Mouse (Mus musculus) left cerebral cortex, adult 8-10 months (tissue): ENCODE data around the gene Marcksl1. TPM values are rescaled to one million over a fixed set of nuclear protein-coding genes. Genes with fewer than 3 reads are reported as not detected.

Source experiments
- DNase-seq, 2 experiments: peaks; one replicate each; pipeline ENCODE4 v3.0.0; 2022; ENCODE audit warnings: low spot score in 2 of 2
- microRNA-seq, 2 experiments: library from miRNA; unstranded; fragments of <30 nt; microRNA quantifications; one replicate each; pipeline ENCODE4 v1.2.0; 2022
- total RNA-seq, 4 experiments: library from RNA; stranded (reverse); gene quantifications; 2 replicates each; pipeline ENCODE4 v1.2.4; 2022

Marcksl1 gene
- total RNA-seq, 4 experiments from 2014 or later = 37.4 to 69.7 (median 61.1) TPM

- peak; percentile 63 to 72 for DNase-seq
Measured at GRCm38 (mm10) chr4:129556532-129557223, 43.3 kb downstream of the Marcksl1 start.

DNA sequence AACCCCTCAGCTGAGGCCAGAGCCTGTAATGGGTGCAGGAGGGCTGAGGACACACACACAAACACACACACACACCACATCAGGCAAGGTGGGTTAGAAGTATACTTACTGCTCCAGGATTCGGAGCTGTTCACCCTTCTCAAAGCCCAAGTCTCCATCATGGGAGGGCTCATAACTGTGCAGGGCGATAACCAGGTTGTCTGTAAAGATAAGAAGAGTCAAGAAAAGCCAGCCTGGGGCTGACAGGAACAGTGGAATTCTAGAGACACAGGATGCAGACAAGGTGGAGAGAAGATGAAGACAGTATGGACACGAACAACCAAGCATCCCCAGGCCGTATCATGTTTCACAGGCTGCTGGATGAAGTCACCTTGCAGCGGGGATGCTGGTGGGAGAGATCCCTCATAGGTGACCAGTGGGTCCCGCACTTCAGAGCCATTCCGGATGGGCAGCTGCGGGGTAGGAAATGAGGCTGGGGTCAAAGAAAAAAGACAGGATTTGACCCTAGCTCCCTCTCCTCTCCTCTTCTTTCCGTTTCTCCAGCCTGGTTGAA lies 44.0 kb downstream of the Marcksl1 start:
- no peak for DNase-seq

DNA sequence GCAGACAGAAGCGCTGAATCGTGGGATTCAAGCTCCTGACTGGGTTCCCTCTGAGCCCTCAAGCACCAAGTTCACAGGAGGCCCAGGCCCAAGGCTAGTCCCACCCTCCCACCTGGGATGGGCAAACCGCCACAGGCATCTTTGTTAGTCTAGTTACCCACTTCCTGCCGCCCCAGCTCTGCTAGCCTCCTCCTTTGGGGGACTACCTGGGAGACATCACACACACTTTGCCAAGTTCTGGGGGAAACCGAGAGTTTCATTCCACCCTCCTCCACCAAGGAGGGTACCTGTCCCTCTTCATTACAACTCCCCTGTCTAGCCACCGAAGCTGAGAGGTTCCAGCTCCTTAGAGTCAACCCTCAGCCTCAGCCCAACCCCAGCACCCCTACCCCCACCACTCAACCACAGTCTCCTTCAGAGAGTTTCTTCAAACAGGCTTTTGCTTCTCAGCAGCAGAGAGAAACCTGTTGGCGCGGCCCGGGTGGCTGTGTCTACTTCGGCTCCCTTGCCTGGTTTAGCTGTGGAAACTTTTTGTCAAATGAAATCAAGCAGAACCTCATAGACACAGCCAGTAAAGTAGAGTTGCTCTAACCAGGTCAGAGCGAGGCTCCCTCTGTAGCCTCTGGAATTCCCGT lies 45.1 kb downstream of the Marcksl1 start:
- no peak for DNase-seq

- no peak for DNase-seq
Measured at GRCm38 (mm10) chr4:129561184-129561583, 47.8 kb downstream of the Marcksl1 start.

GRCm38 (mm10) chr4:129563718-129564117 lies 50.3 kb downstream of the Marcksl1 start:
- no peak for DNase-seq

DNA sequence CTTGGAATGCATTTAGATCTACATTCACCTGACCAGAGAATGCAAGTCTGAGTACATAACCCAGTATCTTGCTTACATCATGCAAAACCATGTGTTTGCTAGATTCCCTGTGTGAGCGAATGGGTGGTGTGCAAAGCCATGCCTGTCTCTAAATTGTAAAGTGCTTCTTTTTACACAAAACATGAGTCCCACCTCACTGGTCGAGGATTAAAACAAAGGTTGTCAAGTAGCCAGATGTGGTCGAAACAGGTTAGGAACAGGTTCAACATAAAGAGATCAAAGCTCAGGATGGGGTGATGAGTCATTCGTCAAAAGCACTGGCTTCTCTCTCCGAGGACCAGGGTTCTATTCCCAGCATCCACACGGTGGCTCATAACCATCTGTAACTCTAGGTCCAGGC lies 51.8 kb downstream of the Marcksl1 start:
- no peak for DNase-seq

Small RNAs within 50 kb of the gene (microRNA-seq; reads per million reads assigned to microRNA genes)
- 0 reads per million in 2 experiments for gene Mir8119

Other genes starting within 250 kb of the Marcksl1 start
- gene Sync, start 226.0 kb upstream of the Marcksl1 start, total RNA-seq = 1 to 10 TPM; 1.6 to 2.7 (median 2.3) TPM
- gene Rbbp4, start 178.2 kb upstream of the Marcksl1 start, total RNA-seq = 100 to 1,000 TPM; 123 to 128 (median 127) TPM
- 10 to 100 TPM; 28.6 to 40.7 (median 32.0) TPM for gene Zbtb8os, start 177.9 kb upstream of the Marcksl1 start, total RNA-seq
- 1 to 10 TPM; 4.6 to 7.3 (median 5.2) TPM for gene Zbtb8a, start 135.5 kb upstream of the Marcksl1 start, total RNA-seq
- gene Zbtb8b, start 72.7 kb upstream of the Marcksl1 start, total RNA-seq = 1 to 10 TPM; 4.6 to 5.2 (median 4.8) TPM
- gene Bsdc1, start 52.0 kb upstream of the Marcksl1 start, total RNA-seq = 10 to 100 TPM; 54.0 to 70.8 (median 55.5) TPM
- under 1 TPM; 0.38 to 0.60 (median 0.46) TPM for gene Tssk3, start 22.6 kb upstream of the Marcksl1 start, total RNA-seq
- gene Fam229a, start 22.4 kb upstream of the Marcksl1 start, total RNA-seq = not detected
- 10 to 100 TPM; 22.3 to 28.6 (median 25.9) TPM for gene Hdac1, start 29.1 kb downstream of the Marcksl1 start, total RNA-seq
- gene Lck, start 60.1 kb downstream of the Marcksl1 start, total RNA-seq = 1 to 10 TPM; 2.3 to 4.5 (median 3.8) TPM
- gene Fam167b, start 65.0 kb downstream of the Marcksl1 start, total RNA-seq = 1 to 10 TPM in 3 of 4 experiments, not detected in 1; 1.0 to 1.4 (median 1.1) TPM
- gene Eif3i, start 87.1 kb downstream of the Marcksl1 start, total RNA-seq = 100 to 1,000 TPM; 120 to 131 (median 124) TPM
- 10 to 100 TPM; 86.5 to 90.9 (median 89.3) TPM for gene Tmem234, start 87.1 kb downstream of the Marcksl1 start, total RNA-seq
- 1 to 10 TPM; 2.2 to 4.9 (median 3.9) TPM for gene Dcdc2b, start 100.7 kb downstream of the Marcksl1 start, total RNA-seq
- 10 to 100 TPM; 25.7 to 38.1 (median 32.2) TPM for gene Iqcc, start 105.5 kb downstream of the Marcksl1 start, total RNA-seq
- 10 to 100 TPM; 46.9 to 51.5 (median 49.4) TPM for gene Ccdc28b, start 110.4 kb downstream of the Marcksl1 start, total RNA-seq
- gene Txlna, start 127.5 kb downstream of the Marcksl1 start, total RNA-seq = 10 to 100 TPM; 31.6 to 42.4 (median 37.2) TPM
- gene Kpna6, start 159.2 kb downstream of the Marcksl1 start, total RNA-seq = 10 to 100 TPM; 86.1 to 96.3 (median 94.1) TPM
- 10 to 100 TPM; 11.5 to 13.4 (median 12.7) TPM for gene Tmem39b, start 183.3 kb downstream of the Marcksl1 start, total RNA-seq
- gene Khdrbs1, start 228.7 kb downstream of the Marcksl1 start, total RNA-seq = 10 to 100 TPM; 89.9 to 93.5 (median 91.2) TPM